Mouse (Mus musculus) CH12.LX (cell line): ENCODE data around the gene Usp5. TPM values are rescaled to one million over a fixed set of nuclear protein-coding genes. Genes with fewer than 3 reads are reported as not detected.

Experiments used
- DNase-seq: peaks from one replicate; pipeline ENCODE4 v3.0.0-alpha.2; 2013; ENCODE audit errors: extremely low read depth
- H3K27ac ChIP-seq: 2 replicates; pipeline ENCODE4 v1.5.1; 2012; ENCODE audit warnings: low read depth, mild to moderate bottlenecking, control low read depth, moderate library complexity; ENCODE audit not compliant: insufficient read depth
- H3K27me3 ChIP-seq: replicated peaks from 2 replicates; pipeline ENCODE3; 2012; ENCODE audit warnings: inconsistent platforms
- H3K36me3 ChIP-seq, 2 experiments: replicated peaks in 1 of 2; 2 replicates each; pipeline versions ENCODE3 to v1.6.1; 2012; ENCODE audit warnings: inconsistent platforms in 1 of 2, low read length in 1 of 2, mild to moderate bottlenecking in 1 of 2, mixed read lengths in 1 of 2, moderate library complexity in 1 of 2; ENCODE audit not compliant: control insufficient read depth in 1 of 2, insufficient read depth in 1 of 2
- H3K4me1 ChIP-seq, 2 experiments: 2 replicates each; pipeline ENCODE4 v1.6.1; 2012; ENCODE audit warnings: inconsistent platforms in 1 of 2, moderate library complexity in 1 of 2; ENCODE audit not compliant: insufficient read depth in 2 of 2, control insufficient read depth in 1 of 2
- H3K4me2 ChIP-seq: 2 replicates; pipeline ENCODE4 v1.6.1; 2012; ENCODE audit warnings: low read depth, mild to moderate bottlenecking, control low read depth; ENCODE audit not compliant: poor library complexity, insufficient read depth, severe bottlenecking
- H3K4me3 ChIP-seq, 3 experiments: fragments of 150-350 bp in 1 of 3; sonication (generic) in 1 of 3; replicated peaks in 1 of 3; 2 replicates each; pipeline versions ENCODE3 to v1.5.1; 2011 to 2012; ENCODE audit warnings: low read depth in 2 of 3, low read length in 2 of 3, mild to moderate bottlenecking in 2 of 3, moderate library complexity in 2 of 3, control low read depth in 1 of 3, improper control_type of control experiment in 1 of 3, inconsistent platforms in 1 of 3, mixed read lengths in 1 of 3; ENCODE audit not compliant: poor library complexity in 1 of 3
- H3K79me2 ChIP-seq: replicated peaks from 2 replicates; pipeline ENCODE4 v1.6.1; 2012; ENCODE audit warnings: mild to moderate bottlenecking, moderate library complexity; ENCODE audit not compliant: control insufficient read depth, poor library complexity, insufficient read depth, severe bottlenecking; ENCODE audit errors: extremely low read depth
- H3K9ac ChIP-seq: 2 replicates; pipeline ENCODE4 v1.6.1; 2012; ENCODE audit warnings: low read depth, mild to moderate bottlenecking, control low read depth, moderate library complexity; ENCODE audit not compliant: insufficient read depth
- H3K9me3 ChIP-seq: replicated peaks from 2 replicates; pipeline ENCODE3; 2012; ENCODE audit warnings: low read length, inconsistent platforms, mixed read lengths
- BHLHE40 ChIP-seq: IDR thresholded peaks from 2 replicates; pipeline ENCODE4 v1.6.1; 2011; ENCODE audit warnings: mild to moderate bottlenecking, low read depth, low read length, improper control_type of control experiment
- CHD2 ChIP-seq: IDR thresholded peaks from 2 replicates; pipeline ENCODE4 v1.6.1; 2011; ENCODE audit warnings: low read length, improper control_type of control experiment
- ELF1 ChIP-seq: IDR thresholded peaks from 2 replicates; pipeline ENCODE4 v1.6.1; 2014; ENCODE audit warnings: low read depth, mild to moderate bottlenecking, inconsistent platforms, low read length, improper control_type of control experiment
- GABPA ChIP-seq: IDR thresholded peaks from 2 replicates; pipeline ENCODE4 v1.6.1; 2012; ENCODE audit warnings: low read depth, low read length, improper control_type of control experiment, inconsistent platforms; ENCODE audit not compliant: insufficient replicate concordance
- JUND ChIP-seq: conservative IDR thresholded peaks from 2 replicates; pipeline ENCODE4 v1.6.1; 2011; ENCODE audit warnings: low read depth, low read length, improper control_type of control experiment
- KAT2A ChIP-seq: IDR thresholded peaks from 2 replicates; pipeline ENCODE4 v1.6.1; 2012; ENCODE audit warnings: low read length, improper control_type of control experiment, inconsistent platforms; ENCODE audit not compliant: insufficient replicate concordance
- MEF2A ChIP-seq: IDR thresholded peaks from 2 replicates; pipeline ENCODE4 v1.6.1; 2014; ENCODE audit warnings: low read depth, mild to moderate bottlenecking, inconsistent platforms, low read length, improper control_type of control experiment, borderline replicate concordance
- MXI1 ChIP-seq: IDR thresholded peaks from 2 replicates; pipeline ENCODE4 v1.6.1; 2011; ENCODE audit warnings: mild to moderate bottlenecking, low read depth, low read length, improper control_type of control experiment
- NRF1 ChIP-seq: IDR thresholded peaks from 2 replicates; pipeline ENCODE4 v1.6.1; 2014; ENCODE audit warnings: low read depth, mild to moderate bottlenecking, inconsistent platforms, low read length, improper control_type of control experiment, moderate library complexity
- RAD21 ChIP-seq: IDR thresholded peaks from 2 replicates; pipeline ENCODE4 v1.6.1; 2011; ENCODE audit warnings: low read depth, mild to moderate bottlenecking, low read length, improper control_type of control experiment, moderate library complexity
- TBP ChIP-seq: conservative IDR thresholded peaks from 2 replicates; pipeline ENCODE4 v1.6.1; 2011; ENCODE audit warnings: low read depth, low read length, improper control_type of control experiment
- UBTF ChIP-seq: IDR thresholded peaks from 2 replicates; pipeline ENCODE4 v1.6.1; 2012; ENCODE audit warnings: low read depth, mild to moderate bottlenecking, inconsistent platforms, low read length, improper control_type of control experiment, moderate library complexity
- USF1 ChIP-seq: IDR thresholded peaks from 2 replicates; pipeline ENCODE4 v1.6.1; 2014; ENCODE audit warnings: low read depth, mild to moderate bottlenecking, inconsistent platforms, low read length, improper control_type of control experiment
- dilution Hi-C: fragments of 300-500 bp; cut with MboI; formaldehyde crosslinking; loops from 2 replicates; pipeline ENCODE4 v1.14.3; 2020; ENCODE audit warnings: low sequenced_read_pairs; ENCODE audit not compliant: extremely low pct_unique_long_range_greater_than_20kb, extremely low pct_ligation_motif_present
- in situ Hi-C: fragments of 300-500 bp; cut with MboI; formaldehyde crosslinking; loops from 3 replicates; pipeline ENCODE4 v1.14.3; 2019; ENCODE audit warnings: low sequenced_read_pairs, low pct_ligation_motif_present, low pct_unique_long_range_greater_than_20kb, mixed read lengths
- polyA plus RNA-seq: library from polyadenylated mRNA; unstranded; fragments of >175 nt; gene quantifications from 2 replicates; pipeline ENCODE4 v1.2.1, GENCODE M21; 2012; ENCODE audit warnings: low read depth; ENCODE audit not compliant: insufficient read length
- total RNA-seq, 2 experiments: library from RNA; depleted of rRNA; stranded (reverse); fragments of 300-350 nt in 1 of 2; fragments of >200 nt in 1 of 2; gene quantifications; 2 replicates each; pipeline ENCODE4 v1.2.3; 2012 to 2014

Gene Usp5
- total and polyA plus RNA-seq, 3 experiments = 79.8 to 107 (median 103) TPM

- TF ChIP-seq JUND (no peak), NRF1 (no peak)
- Histone ChIP-seq H3K4me2 (no peak overlapping the region), H3K9me3 (no peaks in the 10 kb centered on the region), H3K4me3 (no peak overlapping the region), H3K79me2 (no peaks in the 10 kb centered on the region), H3K36me3 (peaks cover 95 to 100% of the 10 kb centered on the region in 2 experiments), H3K4me1 (no peaks in the 10 kb centered on the region), H3K27me3 (no peaks in the 10 kb centered on the region), H3K9ac (no peak overlapping the region), H3K27ac (no peak overlapping the region)
- DNase-seq = no peak
- in situ Hi-C loops = no loop called here
- dilution Hi-C loops = no loop called here
These were observed 8.4 kb downstream of the Usp5 start for GRCm38 (mm10) chr6:124820891-124821290.

- Histone ChIP-seq H3K27ac (no peak overlapping the region), H3K36me3 (peaks cover 76 to 86% of the 10 kb centered on the region in 2 experiments), H3K79me2 (peaks cover 10% of the 10 kb centered on the region), H3K4me1 (peaks cover 5 to 8% of the 10 kb centered on the region in 2 experiments), H3K9ac (no peak overlapping the region), H3K27me3 (no peaks in the 10 kb centered on the region), H3K4me2 (no peak overlapping the region), H3K9me3 (no peaks in the 10 kb centered on the region), H3K4me3 (no peak overlapping the region)
- no peak for DNase-seq
- TF ChIP-seq KAT2A (no peak), GABPA (no peak), USF1 (no peak), UBTF (no peak), BHLHE40 (no peak), JUND (no peak), MXI1 (no peak), MEF2A (no peak)
- in situ Hi-C loops = no loop called here
- dilution Hi-C loops = no loop called here
These were observed 11.3 kb downstream of the Usp5 start for GRCm38 (mm10) chr6:124817971-124818370.

DNA sequence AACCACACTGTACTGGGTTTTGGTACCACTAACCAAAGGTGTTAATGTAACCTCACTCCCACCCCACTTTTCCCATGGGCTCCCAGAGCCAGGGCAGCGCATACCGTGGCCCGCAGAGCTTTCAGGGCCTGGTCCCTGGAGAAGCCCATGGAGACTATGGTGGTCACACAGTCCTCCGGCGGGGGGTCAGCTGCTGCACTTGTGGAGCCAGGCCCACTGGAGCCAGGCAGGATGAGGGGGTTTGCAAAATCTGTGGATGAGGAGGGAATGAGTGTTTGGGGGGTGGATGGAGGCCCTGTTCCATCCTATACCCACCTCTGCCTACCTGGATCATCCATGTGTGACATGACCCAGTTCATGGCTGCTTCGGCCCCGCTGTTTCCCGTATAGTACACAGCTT, 11.7 kb downstream of the Usp5 start:
- H3K36me3 ChIP-seq = peaks cover 72 to 84% of the 10 kb centered on the region in 2 experiments
- in situ Hi-C loops = no loop called here
- no peak overlapping the region for H3K27ac ChIP-seq
- no peaks in the 10 kb centered on the region for H3K27me3 ChIP-seq
- H3K4me3 ChIP-seq = no peak overlapping the region
- dilution Hi-C loops = no loop called here
- no peak for DNase-seq
- H3K4me2 ChIP-seq = no peak overlapping the region
- H3K9me3 ChIP-seq = no peaks in the 10 kb centered on the region
- peaks cover 14% of the 10 kb centered on the region for H3K79me2 ChIP-seq
- TF ChIP-seq RAD21 (no peak), CHD2 (no peak), ELF1 (no peak), TBP (no peak)
- H3K9ac ChIP-seq = no peak overlapping the region
- H3K4me1 ChIP-seq = peaks cover 5 to 10% of the 10 kb centered on the region in 2 experiments
